Mouse (Mus musculus): ENCODE results near the gene Casr.

DNA sequence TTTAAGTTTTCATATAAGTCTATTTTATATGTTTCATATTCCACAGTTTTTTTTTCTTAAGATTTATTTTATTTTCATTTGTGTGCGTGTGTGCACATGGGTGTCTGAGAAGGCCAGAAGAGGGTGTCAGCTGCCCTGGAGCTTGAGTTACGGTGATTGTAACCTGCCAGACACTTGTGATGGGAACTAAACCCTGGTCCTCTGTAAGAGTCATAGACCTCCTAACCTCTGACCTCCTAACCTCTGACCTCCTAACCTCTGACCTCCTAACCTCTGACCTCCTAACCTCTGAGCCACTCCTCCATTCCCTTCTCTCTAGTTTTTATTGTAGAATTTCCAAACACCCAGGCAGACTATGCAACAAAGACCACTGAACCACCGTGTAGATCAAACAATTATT is 86.4 kb downstream of the Casr start:
- TF ChIP-seq POLR2A (IDR thresholded peaks at IDR 0.05; ENCODE audit: control insufficient read depth, extremely low read depth, insufficient read depth, low read length, poor library complexity) (no peak), CTCF (IDR thresholded peaks at IDR 0.05; ENCODE audit: borderline replicate concordance, control insufficient read depth, extremely low read depth, insufficient read depth, low read length, poor library complexity) (no peak)
